Mouse (Mus musculus) midbrain, embryonic 14.5 days (tissue): Measurements from ENCODE around the gene R3hdm4. TPM values are rescaled to one million over a fixed set of nuclear protein-coding genes. Genes with fewer than 3 reads are reported as not detected.

Experiments
- ATAC-seq: fragments of 200-750 bp; cut with Nextera tagmentation; 2 replicates; pipeline ENCODE4 v1.8.0; 2017; ENCODE audit warnings: moderate number of reproducible peaks, moderate library complexity; ENCODE audit not compliant: low FRiP score, low TSS enrichment
- DNase-seq: peaks from one replicate; pipeline ENCODE4 v3.0.0-alpha.2; 2015
- H3K27ac ChIP-seq: fragments of 300-500 bp; sonication (generic); replicated peaks from 2 replicates; pipeline ENCODE4 v1.5.1; 2014; ENCODE audit warnings: mild to moderate bottlenecking, low read depth, low read length, moderate library complexity
- H3K27me3 ChIP-seq: fragments of 300-500 bp; sonication (generic); 2 replicates; pipeline ENCODE4 v1.6.1; 2014; ENCODE audit warnings: low read length, control low read depth, mixed read lengths; ENCODE audit not compliant: control insufficient read depth, insufficient read depth
- H3K36me3 ChIP-seq: fragments of 300-500 bp; sonication (generic); 2 replicates; pipeline ENCODE4 v1.6.1; 2014; ENCODE audit warnings: low read length, control low read depth; ENCODE audit not compliant: control insufficient read depth, insufficient read depth
- H3K4me1 ChIP-seq: fragments of 300-500 bp; sonication (generic); 2 replicates; pipeline ENCODE4 v1.6.1; 2014; ENCODE audit warnings: mild to moderate bottlenecking, antibody characterized with exemption, low read length, control low read depth; ENCODE audit not compliant: control insufficient read depth, insufficient read depth
- H3K4me2 ChIP-seq: fragments of 300-500 bp; sonication (generic); 2 replicates; pipeline ENCODE4 v1.6.1; 2014; ENCODE audit warnings: mild to moderate bottlenecking, low read length, moderate library complexity
- H3K4me3 ChIP-seq: fragments of 300-500 bp; sonication (generic); replicated peaks from 2 replicates; pipeline ENCODE4 v1.5.1; 2014; ENCODE audit warnings: low read depth, low read length
- H3K9ac ChIP-seq: fragments of 300-500 bp; sonication (generic); replicated peaks from 2 replicates; pipeline ENCODE4 v1.6.1; 2014; ENCODE audit warnings: mild to moderate bottlenecking, low read length, moderate library complexity
- H3K9me3 ChIP-seq: fragments of 300-500 bp; sonication (generic); 2 replicates; pipeline ENCODE4 v1.6.1; 2016; ENCODE audit warnings: low read length, control low read depth, mixed read lengths; ENCODE audit not compliant: control insufficient read depth
- WGBS: fragments of 180-500 bp; shearing (Covaris S2); extraction: QIAGEN DNeasy Blood & Tissue Kit; methylation state at CpG from one replicate; pipeline ENCODE4 v1.1.7; 2014; 5-methylcytosine and 5-hydroxymethylcytosine counted together
- polyA plus RNA-seq: library from polyadenylated mRNA; unstranded; fragments of >200 nt; fragmentation: Nextera tagmentation; extraction: Ambion mirVana; gene quantifications from 2 replicates; pipeline ENCODE4 v1.2.1, GENCODE M21; 2014

Gene R3hdm4
- polyA plus RNA-seq, 1 experiment from 2014 or later: 220 TPM

DNA sequence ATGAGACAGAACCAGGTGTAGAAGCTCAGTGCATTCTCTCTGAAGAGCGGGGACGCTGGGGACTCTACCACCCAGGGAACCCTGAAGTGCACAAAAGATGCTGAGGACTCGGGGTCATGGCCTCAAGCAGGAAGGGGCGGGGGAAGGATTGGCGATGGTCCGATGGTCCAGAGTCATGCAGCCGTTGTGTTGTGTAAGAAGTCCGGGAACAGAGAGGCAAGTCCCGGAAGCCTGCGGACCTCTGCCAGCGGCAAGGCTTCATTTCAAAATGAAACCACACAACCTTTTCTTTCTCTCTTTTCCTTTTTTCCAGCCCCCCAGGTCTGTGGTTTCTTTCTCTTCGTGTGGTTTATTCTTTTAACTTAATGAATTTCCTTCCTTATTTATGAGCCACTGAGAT is 43.3 kb downstream of the R3hdm4 start:
- Histone ChIP-seq H3K9ac (no peak overlapping the region), H3K4me1 (peaks cover 11% of the 10 kb centered on the region), H3K36me3 (no peaks in the 10 kb centered on the region), H3K4me3 (no peak overlapping the region), H3K27ac (no peak overlapping the region), H3K27me3 (no peaks in the 10 kb centered on the region), H3K9me3 (no peaks in the 10 kb centered on the region), H3K4me2 (no peak overlapping the region)
- DNase-seq: no peak
- ATAC-seq: no peak
- WGBS: 26% methylated on average over 12 of the region's 12 CpGs

DNA sequence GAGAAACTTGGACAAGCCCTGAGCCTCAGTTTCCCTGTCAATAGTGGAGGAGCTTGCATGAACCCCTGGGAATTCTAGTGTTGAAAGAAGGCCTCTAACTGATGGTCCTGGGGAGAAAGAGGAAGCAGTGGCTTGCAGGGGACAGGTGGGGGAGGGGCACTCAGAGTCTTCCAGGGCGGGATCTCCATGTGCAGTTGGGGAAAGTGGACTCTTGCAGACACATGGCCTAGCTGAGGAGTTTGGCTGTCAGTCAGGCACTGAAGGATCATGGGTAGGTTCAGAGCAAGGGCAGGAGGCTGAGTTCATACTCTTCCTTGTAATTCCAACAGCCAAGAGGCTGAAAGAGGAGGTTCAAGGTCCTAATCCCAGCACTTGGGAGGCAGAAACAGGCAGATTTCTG is 43.8 kb downstream of the R3hdm4 start:
- peaks cover 15% of the 10 kb centered on the region for H3K4me1 ChIP-seq
- no peak overlapping the region for H3K4me3 ChIP-seq
- no peak overlapping the region for H3K4me2 ChIP-seq
- WGBS: 55% methylated on average over 1 of the region's 1 CpGs
- H3K27ac ChIP-seq: no peak overlapping the region
- H3K36me3 ChIP-seq: no peaks in the 10 kb centered on the region
- H3K9me3 ChIP-seq: no peaks in the 10 kb centered on the region
- no peaks in the 10 kb centered on the region for H3K27me3 ChIP-seq
- no peak for ATAC-seq
- no peak for DNase-seq
- H3K9ac ChIP-seq: no peak overlapping the region

DNA sequence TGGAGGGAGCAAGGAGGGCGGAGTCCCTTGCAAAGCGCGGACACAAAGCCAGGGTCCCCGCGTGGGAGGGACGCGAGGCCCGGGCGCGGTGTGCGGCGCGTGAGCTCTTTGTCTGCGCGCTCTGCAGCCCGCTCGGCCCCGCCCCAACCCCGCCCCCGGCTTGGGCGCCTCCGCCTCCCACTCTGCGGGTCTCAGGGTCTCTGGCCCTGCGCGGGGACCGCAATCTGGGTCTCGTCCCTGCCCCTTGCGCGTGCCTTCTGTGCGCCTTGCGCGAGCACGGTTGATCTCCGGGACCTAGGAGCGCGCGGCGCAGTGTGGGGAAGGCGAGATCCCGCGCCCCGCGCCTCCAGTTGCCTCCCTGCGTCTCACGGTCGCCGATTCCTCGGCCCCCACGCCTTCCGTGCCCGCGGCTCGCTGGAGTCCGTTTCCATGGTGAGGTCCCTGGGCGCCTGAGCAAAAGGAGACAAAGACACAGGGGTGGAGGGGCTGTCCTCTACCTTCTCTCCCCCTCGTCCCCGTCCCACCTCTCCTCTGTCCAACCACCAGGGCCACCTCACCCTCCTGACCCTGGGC is 46.6 kb downstream of the R3hdm4 start, which contains the start of the genes Prtn3 and Plppr3:
TSS of gene Prtn3 (plus strand) at position 187 of the 573 bp plus-strand sequence.
TSS of gene Plppr3 (minus strand) at position 345 of the 573 bp plus-strand sequence.
- peaks cover 24% of the 10 kb centered on the region for H3K4me1 ChIP-seq
- peaks cover 22% of the 10 kb centered on the region for H3K36me3 ChIP-seq
- no peaks in the 10 kb centered on the region for H3K9me3 ChIP-seq
- H3K4me3 ChIP-seq: peak within 1 kb of the TSS; percentile 89
- ATAC-seq (peak; percentile 88), DNase-seq (peak; percentile 95)
- H3K27ac ChIP-seq: peak within 1 kb of the TSS; percentile 97
- no peaks in the 10 kb centered on the region for H3K27me3 ChIP-seq
- under 1% methylated on average over 57 of the region's 57 CpGs for WGBS
- peak within 1 kb of the TSS; percentile 94 for H3K9ac ChIP-seq
- peak within 1 kb of the TSS; percentile 97 for H3K4me2 ChIP-seq

DNA sequence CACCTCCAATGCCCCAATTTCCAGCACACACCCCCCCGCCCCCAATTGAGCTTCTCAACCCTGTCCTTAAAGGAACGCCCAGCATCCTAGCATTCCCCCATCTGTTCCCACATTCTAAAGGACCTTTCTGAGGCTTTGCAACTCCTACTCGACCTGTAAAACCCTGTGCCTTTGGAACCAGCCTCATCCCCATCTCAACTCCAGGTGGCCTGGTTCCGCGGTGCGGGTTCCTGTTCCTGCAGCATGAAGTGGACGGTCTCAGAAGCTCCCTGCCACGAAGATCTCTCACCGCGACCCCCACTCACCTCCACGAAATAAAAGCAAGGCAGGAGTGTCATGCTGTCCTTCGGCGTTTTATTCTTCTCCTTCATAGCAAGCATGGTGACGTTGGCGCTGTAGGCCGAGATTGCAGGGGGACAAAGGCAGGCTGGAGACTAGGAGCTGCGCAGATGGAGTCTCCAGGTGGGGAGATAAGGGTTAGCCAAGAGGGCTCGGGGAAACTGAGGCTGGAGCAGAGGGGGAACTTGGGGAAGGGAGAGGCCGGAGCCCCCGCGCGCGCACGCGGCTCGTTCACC is 47.2 kb downstream of the R3hdm4 start:
- Histone ChIP-seq H3K9me3 (no peaks in the 10 kb centered on the region), H3K36me3 (peaks cover 26% of the 10 kb centered on the region), H3K4me2 (peak overlapping the region; percentile 97), H3K27me3 (no peaks in the 10 kb centered on the region), H3K4me3 (peak overlapping the region; percentile 89), H3K27ac (peak overlapping the region; percentile 97), H3K9ac (peak overlapping the region; percentile 94), H3K4me1 (peaks cover 28% of the 10 kb centered on the region)
- WGBS: under 1% methylated on average over 26 of the region's 26 CpGs
- no peak for ATAC-seq
- no peak for DNase-seq

DNA sequence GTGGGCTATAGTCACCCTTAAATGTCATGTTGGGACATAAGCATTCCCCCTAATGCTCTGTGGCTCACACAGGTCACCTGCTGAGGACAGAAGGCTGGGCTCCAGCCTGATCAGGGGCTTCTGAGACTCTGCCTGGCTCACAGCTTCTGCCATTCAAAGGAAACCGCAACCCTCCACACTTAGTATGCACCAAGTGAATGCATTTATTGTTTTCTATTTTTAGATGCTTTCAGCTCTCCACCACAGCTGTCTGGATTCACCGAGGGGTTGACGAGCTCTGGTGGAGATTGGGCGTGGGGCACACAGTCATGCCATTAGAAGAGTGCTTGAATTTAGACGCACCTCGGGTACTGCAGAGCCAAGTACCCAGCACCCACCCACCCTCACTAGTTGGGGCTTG is 47.7 kb downstream of the R3hdm4 start:
- no peak for ATAC-seq
- Histone ChIP-seq H3K4me2 (peak overlapping the region; percentile 97), H3K9ac (peak overlapping the region; percentile 94), H3K36me3 (peaks cover 26% of the 10 kb centered on the region), H3K4me1 (peaks cover 28% of the 10 kb centered on the region), H3K27ac (peak overlapping the region; percentile 97), H3K4me3 (peak overlapping the region; percentile 89), H3K27me3 (no peaks in the 10 kb centered on the region), H3K9me3 (no peaks in the 10 kb centered on the region)
- DNase-seq: peak; percentile 55
- 2% methylated on average over 6 of the region's 6 CpGs for WGBS

DNA sequence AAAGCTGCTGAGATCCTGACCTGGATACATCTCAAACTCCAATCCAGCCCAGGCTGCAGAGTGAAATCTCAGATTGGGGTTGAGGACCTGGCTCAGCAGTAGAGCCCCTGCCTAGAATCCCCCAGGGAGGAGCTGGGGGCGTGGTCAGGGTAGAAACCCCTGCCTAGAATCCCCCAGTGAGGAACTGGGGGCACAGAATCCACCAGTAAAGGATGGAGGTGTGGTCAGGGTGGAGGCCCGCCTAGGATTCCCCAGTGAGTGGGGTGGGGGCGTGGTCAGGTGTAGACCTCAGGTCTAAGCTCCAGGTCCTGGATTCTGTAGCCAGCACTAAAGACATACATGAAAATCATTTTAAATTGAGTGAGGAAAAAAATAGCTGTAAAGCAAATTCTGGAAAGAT is 48.1 kb downstream of the R3hdm4 start:
- DNase-seq (no peak), ATAC-seq (peak; percentile 4; the same call in 1 of the 2 replicates)
- peak overlapping the region; percentile 97 for H3K27ac ChIP-seq
- WGBS: 32% methylated on average over 3 of the region's 3 CpGs
- peak overlapping the region; percentile 94 for H3K9ac ChIP-seq
- H3K36me3 ChIP-seq: peaks cover 26% of the 10 kb centered on the region
- H3K4me2 ChIP-seq: peak overlapping the region; percentile 97
- peak overlapping the region; percentile 89 for H3K4me3 ChIP-seq
- H3K27me3 ChIP-seq: no peaks in the 10 kb centered on the region
- peaks cover 28% of the 10 kb centered on the region for H3K4me1 ChIP-seq
- H3K9me3 ChIP-seq: no peaks in the 10 kb centered on the region

DNA sequence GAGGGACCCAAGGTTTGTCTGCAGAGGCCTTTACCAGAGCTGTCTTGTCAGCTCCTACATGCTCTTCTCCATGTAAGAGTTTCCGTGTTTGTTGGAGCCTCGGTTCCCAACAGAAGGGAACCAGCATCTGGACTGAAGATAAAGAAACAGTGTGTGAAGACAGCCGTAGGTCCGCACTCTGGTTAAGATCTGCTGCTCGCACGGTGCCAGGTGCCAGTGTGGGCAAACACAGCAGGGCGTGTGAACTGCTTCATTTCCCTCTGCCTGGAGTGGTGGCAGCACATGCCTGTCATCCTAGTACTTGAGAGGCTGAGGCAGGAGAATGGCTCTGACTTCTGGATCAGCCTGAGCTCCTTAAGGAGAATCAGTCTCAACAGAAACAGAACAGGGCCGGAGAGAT is 49.2 kb downstream of the R3hdm4 start:
- no peak overlapping the region for H3K27ac ChIP-seq
- peak overlapping the region; percentile 89; the same call in 1 of the 2 replicates for H3K4me3 ChIP-seq
- H3K4me2 ChIP-seq: peak overlapping the region; percentile 97
- WGBS: 89% methylated on average over 8 of the region's 8 CpGs
- ATAC-seq (no peak), DNase-seq (no peak)
- H3K27me3 ChIP-seq: no peaks in the 10 kb centered on the region
- H3K4me1 ChIP-seq: peaks cover 28% of the 10 kb centered on the region
- H3K9ac ChIP-seq: no peak overlapping the region
- H3K9me3 ChIP-seq: no peaks in the 10 kb centered on the region
- H3K36me3 ChIP-seq: peaks cover 34% of the 10 kb centered on the region

DNA sequence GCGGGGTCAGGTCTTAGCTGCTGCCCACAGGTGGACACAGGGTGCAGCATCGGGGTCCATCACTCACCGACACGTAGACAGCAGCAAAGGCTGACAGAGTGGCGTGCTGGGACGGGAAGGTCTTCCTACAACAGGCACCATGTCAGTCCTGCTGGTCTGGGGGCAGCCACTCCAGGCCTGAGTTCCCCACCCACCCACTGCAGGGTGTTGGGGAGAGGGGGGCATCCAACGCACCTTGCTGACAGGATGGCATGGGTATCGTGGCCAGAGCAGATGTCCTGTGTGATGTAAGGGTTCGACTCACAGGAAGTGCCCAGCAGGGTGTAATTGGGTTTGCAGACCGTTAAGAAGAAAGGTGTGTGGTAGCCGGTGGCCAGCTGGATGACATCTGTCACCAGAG is 54.4 kb downstream of the R3hdm4 start:
- H3K4me1 ChIP-seq: peaks cover 7% of the 10 kb centered on the region; the same call in 1 of the 2 replicates
- no peak overlapping the region for H3K9ac ChIP-seq
- DNase-seq: no peak
- no peaks in the 10 kb centered on the region for H3K9me3 ChIP-seq
- no peaks in the 10 kb centered on the region for H3K27me3 ChIP-seq
- H3K36me3 ChIP-seq: peaks cover 80% of the 10 kb centered on the region
- H3K4me2 ChIP-seq: no peak overlapping the region
- 84% methylated on average over 11 of the region's 11 CpGs for WGBS
- no peak overlapping the region for H3K4me3 ChIP-seq
- ATAC-seq: no peak
- H3K27ac ChIP-seq: no peak overlapping the region
